Mouse (Mus musculus) ES-E14 (cell line): ENCODE measurements around the gene Mcidas. TPM values are rescaled to one million over a fixed set of nuclear protein-coding genes. Genes with fewer than 3 reads are reported as not detected.

Experiments used
- DNase-seq: peaks from one replicate; pipeline ENCODE4 v3.0.0-alpha.2; 2013; ENCODE audit warnings: low read depth, low spot score
- H3K27ac ChIP-seq: 2 replicates; pipeline ENCODE4 v1.5.1; 2012; ENCODE audit warnings: low read depth, mild to moderate bottlenecking, low read length, moderate library complexity, mixed read lengths; ENCODE audit not compliant: poor library complexity, insufficient read depth, severe bottlenecking
- H3K36me3 ChIP-seq: 2 replicates; pipeline ENCODE4 v1.6.1; 2012; ENCODE audit warnings: mild to moderate bottlenecking, low read length, moderate library complexity, mixed read lengths; ENCODE audit not compliant: control insufficient read depth, poor library complexity, insufficient read depth, severe bottlenecking
- H3K4me1 ChIP-seq, 2 experiments: fragments of 150-350 bp in 1 of 2; sonication (generic) in 1 of 2; 2 replicates each; pipeline ENCODE4 v1.6.1; 2012; ENCODE audit warnings: low read length in 2 of 2, mild to moderate bottlenecking in 1 of 2, mixed read lengths in 1 of 2; ENCODE audit not compliant: control insufficient read depth in 2 of 2, insufficient read depth in 2 of 2, poor library complexity in 1 of 2
- H3K4me3 ChIP-seq, 2 experiments: fragments of 150-350 bp in 1 of 2; sonication (generic) in 1 of 2; 2 replicates each; pipeline ENCODE4 v1.5.1; 2012; ENCODE audit warnings: low read length in 2 of 2, low read depth in 1 of 2, mild to moderate bottlenecking in 1 of 2, mixed read lengths in 1 of 2; ENCODE audit not compliant: insufficient read depth in 1 of 2, poor library complexity in 1 of 2, severe bottlenecking in 1 of 2
- H3K9ac ChIP-seq: 2 replicates; pipeline ENCODE4 v1.6.1; 2012; ENCODE audit warnings: low read depth, mild to moderate bottlenecking, low read length, mixed read lengths; ENCODE audit not compliant: poor library complexity, insufficient read depth, severe bottlenecking
- H3K9me3 ChIP-seq: fragments of 150-350 bp; sonication (generic); 2 replicates; pipeline ENCODE4 v1.6.1; 2012; ENCODE audit warnings: low read depth, mild to moderate bottlenecking, low read length; ENCODE audit not compliant: control insufficient read depth, insufficient read depth
- CHD2 ChIP-seq: IDR thresholded peaks from 2 replicates; pipeline ENCODE4 v1.6.1; 2014; ENCODE audit warnings: mild to moderate bottlenecking, low read depth, low read length, inconsistent platforms
- HCFC1 ChIP-seq: IDR thresholded peaks from 2 replicates; pipeline ENCODE4 v1.6.1; 2012; ENCODE audit warnings: low read length, inconsistent platforms, borderline replicate concordance; ENCODE audit not compliant: insufficient read depth
- MAFK ChIP-seq: IDR thresholded peaks from 2 replicates; pipeline ENCODE4 v1.6.1; 2014; ENCODE audit warnings: mild to moderate bottlenecking, low read depth, low read length, inconsistent platforms; ENCODE audit not compliant: insufficient read depth
- ZC3H11A ChIP-seq: IDR thresholded peaks from 2 replicates; pipeline ENCODE4 v1.6.1; 2012; ENCODE audit warnings: low read depth, mild to moderate bottlenecking, inconsistent platforms, low read length, borderline replicate concordance
- ZNF384 ChIP-seq: IDR thresholded peaks from 2 replicates; pipeline ENCODE4 v1.6.1; 2012; ENCODE audit warnings: low read depth, low read length, inconsistent platforms
- in situ Hi-C, 2 experiments: fragments of 600-800 bp; cut with MboI; formaldehyde crosslinking; loops; one replicate each; pipeline ENCODE4 v1.15.1; 2025; ENCODE audit warnings: low sequenced_read_pairs in 2 of 2, inconsistent platforms in 1 of 2; ENCODE audit not compliant: unreplicated experiment in 2 of 2
- total RNA-seq: library from RNA; depleted of rRNA; stranded (reverse); fragments of 300-350 nt; gene quantifications from 2 replicates; pipeline ENCODE4 v1.2.3, GENCODE M21; 2012; rRNA removed

Mcidas gene
- total RNA-seq, 1 experiment: not detected

DNA sequence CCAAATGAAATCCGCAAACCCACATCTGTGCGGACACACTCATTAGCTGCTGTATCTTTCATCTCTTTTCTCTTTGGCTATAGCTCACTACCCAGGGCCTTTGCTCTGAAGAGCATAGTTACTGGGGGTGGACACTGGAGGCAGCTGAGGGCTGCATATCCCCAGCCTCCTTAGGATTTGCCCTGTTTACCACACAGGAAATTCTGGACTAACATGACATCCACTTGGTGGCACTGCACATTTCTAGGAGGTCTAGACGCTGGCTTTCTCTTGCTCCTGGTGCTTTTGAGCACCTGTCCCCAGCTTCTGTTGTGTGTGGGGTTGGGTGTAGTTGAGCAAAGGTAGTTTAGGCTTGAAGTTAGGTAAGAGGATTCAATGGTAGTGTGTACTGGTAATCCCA lies 54.0 kb downstream of the Mcidas start:
- Histone ChIP-seq H3K9me3 (no peaks in the 10 kb centered on the region), H3K4me1 (no peaks in the 10 kb centered on the region), H3K27ac (no peak overlapping the region), H3K36me3 (no peaks in the 10 kb centered on the region), H3K4me3 (no peak overlapping the region), H3K9ac (no peak overlapping the region)
- in situ Hi-C loops: loop anchor here in 1 of 2 experiments (10.0 kb wide), 1 partner anchor 207 kb away; no protein-coding TSS in a partner anchor
- no peak for DNase-seq
- TF ChIP-seq ZNF384 (no peak), ZC3H11A (no peak), MAFK (no peak), CHD2 (no peak), HCFC1 (no peak)

Other genes starting within 250 kb of the Mcidas start
- gene Plpp1, start 193.1 kb upstream of the Mcidas start, total RNA-seq: 33.0 and 38.2 TPM in 2 replicates
- 61.8 and 77.1 TPM in 2 replicates for gene Mtrex, start 66.4 kb upstream of the Mcidas start, total RNA-seq
- 25.3 and 33.2 TPM in 2 replicates for gene Dhx29, start 66.4 kb upstream of the Mcidas start, total RNA-seq
- gene Ccno, start 6.0 kb upstream of the Mcidas start, total RNA-seq: 10.8 and 13.1 TPM in 2 replicates
- 0.16 and 0.49 TPM in 2 replicates for gene Cdc20b, start 41.3 kb downstream of the Mcidas start, total RNA-seq
- gene Gpx8, start 52.6 kb downstream of the Mcidas start, total RNA-seq: 17.0 and 35.5 TPM in 2 replicates
- gene Gzma, start 107.1 kb downstream of the Mcidas start, total RNA-seq: not detected in 2 replicates
- gene Esm1, start 215.8 kb downstream of the Mcidas start, total RNA-seq: not detected in 2 replicates
- gene Gzmk, start 232.1 kb downstream of the Mcidas start, total RNA-seq: not detected in 2 replicates